Mouse (Mus musculus): ENCODE results near the gene Gm572.

Gene Gm572

GRCm38 (mm10) chr4:148662168-148662965 is 19.2 kb downstream of the Gm572 start:
- no peak for DNase-seq (ENCODE audit: extremely low read depth, insufficient read length, low spot score)

- DNase-seq (ENCODE audit: extremely low read depth, insufficient read length, low spot score) = no peak
Measured at GRCm38 (mm10) chr4:148663326-148663725, 20.2 kb downstream of the Gm572 start.

- DNase-seq (ENCODE audit: extremely low read depth, insufficient read length, low spot score) = no peak
Measured at GRCm38 (mm10) chr4:148664021-148664420, 20.9 kb downstream of the Gm572 start.

GRCm38 (mm10) chr4:148667006-148667755 is 24.1 kb downstream of the Gm572 start:
- no peak for DNase-seq (ENCODE audit: extremely low read depth, insufficient read length, low spot score)

GRCm38 (mm10) chr4:148671230-148671947 is 28.3 kb downstream of the Gm572 start:
- DNase-seq (ENCODE audit: extremely low read depth, insufficient read length, low spot score) = no peak

GRCm38 (mm10) chr4:148675043-148675442 is 31.9 kb downstream of the Gm572 start:
- no peak for DNase-seq (ENCODE audit: extremely low read depth, insufficient read length, low spot score)

GRCm38 (mm10) chr4:148676188-148676960 is 33.3 kb downstream of the Gm572 start:
- no peak for DNase-seq (ENCODE audit: extremely low read depth, insufficient read length, low spot score)

- no peak for DNase-seq (ENCODE audit: extremely low read depth, insufficient read length, low spot score)
Measured at GRCm38 (mm10) chr4:148676961-148677637, 34.0 kb downstream of the Gm572 start.

- DNase-seq (ENCODE audit: extremely low read depth, insufficient read length, low spot score) = no peak
Measured at GRCm38 (mm10) chr4:148678105-148678504, 35.0 kb downstream of the Gm572 start.

- DNase-seq (ENCODE audit: extremely low read depth, insufficient read length, low spot score) = no peak
Measured at GRCm38 (mm10) chr4:148680505-148681067, 37.5 kb downstream of the Gm572 start.

- no peak for DNase-seq (ENCODE audit: extremely low read depth, insufficient read length, low spot score)
Measured at GRCm38 (mm10) chr4:148681429-148681828, 38.3 kb downstream of the Gm572 start.

GRCm38 (mm10) chr4:148682961-148683360 is 39.8 kb downstream of the Gm572 start:
- DNase-seq (ENCODE audit: extremely low read depth, insufficient read length, low spot score) = no peak

- no peak for DNase-seq (ENCODE audit: extremely low read depth, insufficient read length, low spot score)
Measured at GRCm38 (mm10) chr4:148683539-148683938, 40.4 kb downstream of the Gm572 start.

- no peak for DNase-seq (ENCODE audit: extremely low read depth, insufficient read length, low spot score)
Measured at GRCm38 (mm10) chr4:148686491-148686941, 43.4 kb downstream of the Gm572 start.

- DNase-seq (ENCODE audit: extremely low read depth, insufficient read length, low spot score) = no peak
Measured at GRCm38 (mm10) chr4:148688091-148688490, 45.0 kb downstream of the Gm572 start.

- DNase-seq (ENCODE audit: extremely low read depth, insufficient read length, low spot score) = no peak
Measured at GRCm38 (mm10) chr4:148691185-148691584, 48.1 kb downstream of the Gm572 start.

- DNase-seq (ENCODE audit: extremely low read depth, insufficient read length, low spot score) = no peak
Measured at GRCm38 (mm10) chr4:148693417-148693959, 50.4 kb downstream of the Gm572 start.

GRCm38 (mm10) chr4:148704756-148705155 is 61.6 kb downstream of the Gm572 start:
- no peak for DNase-seq (ENCODE audit: extremely low read depth, insufficient read length, low spot score)

GRCm38 (mm10) chr4:148708836-148709235 is 65.7 kb downstream of the Gm572 start:
- DNase-seq (ENCODE audit: extremely low read depth, insufficient read length, low spot score) = no peak
